Mouse (Mus musculus) testis, postnatal 14 days (tissue): ENCODE data around the gene Msx1.

Experiments
- DNase-seq: peaks from one replicate; pipeline ENCODE4 v3.0.0; 2021; ENCODE audit warnings: low spot score

Gene Msx1

DNA sequence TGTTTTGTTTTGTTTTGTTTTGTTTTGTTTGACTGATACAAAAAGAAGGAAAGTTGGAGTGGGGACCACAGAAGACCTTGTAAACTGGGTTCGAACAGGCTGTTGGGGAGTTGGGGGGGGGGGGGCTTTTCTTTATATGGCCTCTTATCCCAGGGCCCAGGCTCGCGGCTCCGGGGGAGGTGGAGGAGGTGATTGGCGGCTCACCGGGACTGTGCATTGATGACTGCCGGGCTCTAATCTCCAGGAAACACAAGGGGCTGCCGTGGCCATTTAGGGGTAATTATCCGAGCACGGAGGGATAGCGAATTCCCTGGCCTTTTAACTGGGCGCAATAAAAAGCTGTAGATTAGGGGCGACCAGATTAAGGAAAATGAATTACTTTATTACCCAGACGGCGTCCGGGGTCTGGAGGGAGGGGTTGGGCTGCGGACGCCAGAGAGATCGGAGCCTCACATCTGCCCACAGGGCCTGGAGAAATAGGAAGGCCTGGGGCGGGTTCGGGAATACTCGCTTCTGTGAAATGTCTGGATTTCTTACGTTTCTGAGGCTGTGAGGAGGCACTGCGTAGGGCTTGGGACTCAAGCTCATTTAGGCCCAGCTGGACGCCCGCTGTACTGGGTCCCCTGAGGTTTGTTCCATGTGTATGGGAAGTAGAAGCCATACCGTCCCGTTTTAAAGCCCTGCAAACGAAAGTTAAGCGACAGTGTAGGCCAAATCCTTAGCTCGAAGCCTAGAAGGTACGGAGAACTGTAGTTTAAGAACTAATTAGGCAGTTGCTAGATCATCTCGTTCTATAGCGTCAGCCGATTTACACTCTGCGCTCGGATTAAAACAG is 1.4 kb upstream of the Msx1 start:
- no peak for DNase-seq

DNA sequence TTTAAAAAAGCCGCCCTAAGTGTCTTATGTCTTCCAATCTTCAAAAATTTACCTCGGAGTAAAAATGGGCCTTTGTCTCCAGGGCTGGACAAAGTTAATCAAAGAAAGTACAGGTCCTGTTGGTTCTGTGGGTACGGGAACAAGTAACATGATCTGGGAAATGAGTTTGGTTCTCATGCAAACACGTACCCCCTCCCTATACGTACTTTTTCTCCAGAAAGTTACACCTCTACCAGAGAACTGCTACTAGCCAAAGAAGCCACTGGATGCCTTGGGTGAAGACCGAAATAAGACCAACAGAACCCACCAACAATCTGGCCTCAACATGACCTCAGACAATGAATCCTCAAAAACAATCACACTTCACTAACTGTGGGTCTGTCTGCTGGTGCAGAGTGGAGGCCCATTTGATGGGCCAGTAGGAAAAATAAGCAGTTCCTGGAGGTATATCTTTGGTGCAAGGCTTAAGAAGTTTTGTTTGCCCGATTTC is 773 bp upstream of the Msx1 start:
- no peak for DNase-seq

DNA sequence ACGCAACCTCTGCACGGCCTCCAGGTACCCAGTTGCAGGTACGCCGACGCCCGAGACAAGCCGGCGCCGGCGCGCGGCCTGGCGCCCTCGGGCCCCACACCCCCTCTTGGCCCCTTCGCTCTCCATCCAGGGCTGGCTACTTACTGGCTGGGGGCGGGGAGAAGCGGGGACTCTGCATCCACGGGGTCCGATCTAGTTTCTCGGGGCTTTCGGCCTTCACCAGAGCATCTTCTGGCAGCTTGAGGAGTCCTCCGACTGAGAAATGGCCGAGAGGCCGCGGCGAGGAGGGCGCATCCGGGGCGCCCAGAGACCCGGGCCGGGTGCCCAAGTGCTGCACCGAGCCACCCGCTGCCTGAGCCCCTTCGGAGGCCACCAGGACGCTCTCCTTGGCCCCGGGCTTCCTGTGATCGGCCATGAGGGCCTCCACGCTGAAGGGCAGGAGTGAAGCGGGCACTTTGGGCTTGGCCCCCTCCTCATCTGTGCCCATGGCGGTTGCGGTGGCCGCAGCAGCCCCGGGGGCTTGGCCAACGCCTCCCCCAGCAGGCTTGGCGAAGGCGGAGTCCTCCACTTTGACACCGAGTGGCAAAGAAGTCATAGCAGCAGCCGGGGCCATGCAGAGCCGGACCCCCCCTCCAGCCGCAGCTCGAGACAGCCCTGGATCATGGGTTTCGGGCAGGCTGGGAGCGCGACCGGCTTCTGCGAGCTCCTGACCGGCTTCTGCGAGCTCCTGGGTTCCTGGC is 492 bp downstream of the Msx1 start:
- no peak for DNase-seq

DNA sequence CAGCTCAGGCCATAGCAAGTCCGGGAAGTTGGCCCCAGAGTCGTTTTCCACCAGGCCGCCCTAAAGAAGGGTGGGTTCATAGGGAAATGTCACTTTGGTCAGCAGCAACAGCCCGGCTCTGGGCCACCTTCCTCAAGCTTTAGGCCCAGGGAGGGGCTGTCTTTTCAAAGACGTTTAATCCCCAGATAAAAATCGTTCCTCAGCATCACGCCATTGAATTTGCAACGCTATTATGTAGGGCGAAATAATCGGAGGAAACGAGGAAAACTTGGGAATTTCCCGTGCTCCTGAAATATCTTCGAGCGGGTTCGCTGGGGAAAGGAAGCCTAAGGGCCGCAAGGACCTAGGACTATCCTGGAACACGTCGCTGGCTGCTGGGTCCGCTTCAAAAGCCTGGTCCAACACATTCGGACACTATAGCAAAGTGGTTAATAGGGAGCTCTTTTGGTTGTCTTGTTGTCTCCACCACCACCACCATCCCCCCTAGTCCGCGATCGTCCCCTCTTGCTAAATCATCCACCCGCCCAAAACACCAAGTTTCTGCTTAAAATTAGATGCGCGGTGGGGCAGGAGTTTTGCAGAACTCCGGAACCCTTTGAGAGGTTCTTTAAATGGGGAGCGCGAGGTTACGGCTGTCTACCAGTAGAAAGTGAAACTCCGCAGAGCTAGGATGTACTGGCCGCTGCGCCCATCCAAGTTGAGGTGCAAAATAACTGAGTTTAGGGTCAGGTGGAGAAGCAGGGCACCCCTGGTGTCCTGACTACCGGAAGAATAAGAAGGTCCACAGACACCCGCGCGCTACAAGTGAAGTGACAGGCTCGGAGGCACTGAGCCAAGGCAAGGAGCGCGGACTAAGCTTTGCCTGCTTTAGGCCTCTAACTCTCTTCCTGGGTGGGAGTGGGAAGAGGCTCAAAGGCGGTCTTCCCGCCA is 1.3 kb downstream of the Msx1 start:
- no peak for DNase-seq

DNA sequence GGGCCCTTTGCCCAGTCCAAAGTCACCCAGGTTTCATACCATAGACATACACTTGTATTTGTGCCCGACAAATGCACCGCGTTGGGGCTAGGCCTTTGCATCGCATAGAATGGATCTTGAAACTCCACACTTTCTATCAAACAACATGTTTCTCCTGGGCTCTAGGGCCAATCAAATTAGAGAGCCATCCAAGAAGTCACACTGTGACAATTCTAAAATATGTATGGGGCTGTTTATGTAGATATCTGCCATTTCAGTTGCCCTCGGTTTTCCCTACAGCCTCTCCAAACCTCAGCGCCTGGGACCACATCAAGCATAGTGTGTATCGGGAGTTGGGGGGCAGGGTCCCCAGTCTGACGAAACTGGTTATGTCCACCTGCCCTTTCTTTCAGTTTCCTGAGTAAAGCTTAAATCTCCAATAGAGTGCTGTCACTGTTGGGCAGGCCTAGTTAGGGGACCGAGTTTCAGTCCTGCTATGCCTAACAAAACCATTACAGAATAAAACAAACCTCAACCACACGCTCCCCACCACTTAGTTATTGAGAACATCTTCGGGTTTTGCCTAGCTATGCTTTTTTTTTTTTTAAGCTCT is 2.2 kb downstream of the Msx1 start:
- DNase-seq = no peak

DNA sequence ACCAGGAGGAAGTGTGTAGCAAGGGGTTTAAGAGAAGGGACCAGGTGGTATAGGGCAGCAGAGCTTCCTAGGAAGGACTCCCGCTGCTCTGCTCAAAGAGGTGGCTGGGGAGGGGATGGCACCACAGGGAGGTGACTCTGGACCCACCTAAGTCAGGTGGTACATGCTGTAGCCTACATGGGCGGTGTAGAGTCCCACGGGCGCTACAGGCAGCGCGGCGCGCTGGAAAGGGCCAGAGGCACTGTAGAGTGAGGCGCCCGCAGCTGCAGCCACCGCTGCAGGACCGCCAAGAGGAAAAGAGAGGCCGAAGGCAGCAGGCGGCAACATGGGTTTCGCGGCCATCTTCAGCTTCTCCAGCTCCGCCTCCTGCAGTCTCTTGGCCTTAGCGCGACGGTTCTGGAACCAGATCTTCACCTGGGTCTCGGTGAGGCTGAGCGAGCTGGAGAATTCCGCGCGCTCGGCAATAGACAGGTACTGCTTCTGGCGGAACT is 3.2 kb downstream of the Msx1 start:
- DNase-seq = no peak

DNA sequence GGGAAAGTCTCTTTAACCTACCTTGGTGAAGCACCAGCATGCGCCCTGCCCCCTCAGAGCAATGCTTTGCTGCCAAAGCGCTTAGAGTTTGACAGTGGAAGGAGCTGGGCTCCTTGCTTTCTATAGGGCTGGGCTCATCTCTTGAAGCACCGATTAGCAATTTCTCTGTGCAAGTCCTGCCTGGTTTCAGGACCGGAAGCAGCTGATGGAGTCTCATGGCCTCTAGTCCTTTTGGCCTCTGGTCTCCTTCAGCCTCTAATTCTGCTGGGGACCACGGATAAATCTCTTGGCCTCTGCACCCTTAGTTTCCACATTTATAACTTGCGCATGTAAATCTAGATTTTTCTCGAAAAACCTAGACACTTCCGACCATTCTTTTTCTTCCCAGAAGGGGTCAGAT is 3.7 kb downstream of the Msx1 start:
- no peak for DNase-seq

DNA sequence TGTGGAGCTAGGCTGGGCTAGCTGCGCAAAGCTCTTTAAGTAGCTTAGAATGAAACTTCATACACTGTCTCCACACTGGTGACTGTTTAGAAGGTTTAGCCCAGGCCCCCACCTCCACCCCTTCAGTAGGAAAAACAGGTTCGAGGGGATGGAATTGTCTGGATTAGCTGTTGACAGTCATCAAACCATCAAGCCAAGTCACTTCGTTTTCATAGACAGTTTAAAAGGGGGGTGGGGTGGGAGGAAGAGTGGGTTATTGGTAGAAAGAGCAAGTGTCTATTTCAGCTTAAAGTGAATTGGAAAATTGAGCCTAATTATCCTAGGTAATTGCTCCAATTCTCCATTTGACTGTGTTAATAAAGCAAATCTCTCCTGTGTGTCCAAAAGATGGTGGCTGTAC is 4.4 kb downstream of the Msx1 start:
- DNase-seq = no peak

DNA sequence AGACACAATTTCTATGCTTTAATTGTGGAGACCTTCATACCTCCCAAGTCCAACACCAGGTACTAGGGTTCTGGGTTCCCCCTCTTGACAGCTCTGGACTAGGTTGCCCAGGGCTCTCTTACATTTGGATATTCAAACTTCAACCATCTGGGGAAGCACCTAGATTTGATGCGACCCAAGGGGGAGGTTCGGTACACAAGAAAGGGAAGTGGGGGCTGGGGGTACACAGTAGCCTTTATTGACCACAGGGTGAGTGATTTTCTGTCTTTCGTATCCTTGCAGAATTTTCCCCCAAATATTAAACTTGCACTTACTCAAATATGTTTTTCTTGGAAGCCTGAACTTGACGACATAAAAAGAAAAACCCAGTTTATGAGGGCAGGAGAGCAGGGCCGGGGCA is 4.8 kb downstream of the Msx1 start:
- no peak for DNase-seq

DNA sequence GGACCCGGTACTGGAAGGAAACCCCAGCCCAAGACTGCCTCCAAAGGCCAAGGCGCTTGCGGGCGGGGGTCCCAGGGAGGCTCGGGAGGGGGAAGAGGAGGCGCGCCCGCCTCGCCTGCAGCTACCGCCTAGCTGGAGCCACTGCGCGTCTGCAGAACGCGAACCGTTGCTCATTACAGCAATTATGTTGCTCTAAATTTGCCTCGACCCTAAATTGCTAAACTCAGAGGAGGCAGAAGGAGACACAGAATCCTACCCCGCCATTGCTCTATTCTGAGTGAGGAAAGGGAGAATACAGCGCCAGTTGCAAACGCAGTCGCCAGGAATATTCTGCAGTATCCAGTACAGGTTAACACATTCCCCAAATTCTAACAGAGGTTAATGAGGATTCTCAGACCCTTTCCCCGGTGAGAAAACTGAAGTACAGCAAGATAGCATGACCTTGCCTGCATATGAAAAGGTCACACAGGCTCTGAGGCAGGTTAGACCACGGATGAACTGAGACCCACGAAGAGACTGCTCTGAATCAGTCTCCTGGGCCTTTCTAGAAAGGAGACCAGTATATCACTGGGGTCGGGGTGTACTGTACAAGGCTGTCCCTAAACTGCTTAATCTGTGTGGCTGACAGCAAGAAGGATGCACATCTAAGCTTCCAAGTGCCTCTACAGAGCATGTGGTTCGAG is 5.7 kb downstream of the Msx1 start:
- DNase-seq = no peak

DNA sequence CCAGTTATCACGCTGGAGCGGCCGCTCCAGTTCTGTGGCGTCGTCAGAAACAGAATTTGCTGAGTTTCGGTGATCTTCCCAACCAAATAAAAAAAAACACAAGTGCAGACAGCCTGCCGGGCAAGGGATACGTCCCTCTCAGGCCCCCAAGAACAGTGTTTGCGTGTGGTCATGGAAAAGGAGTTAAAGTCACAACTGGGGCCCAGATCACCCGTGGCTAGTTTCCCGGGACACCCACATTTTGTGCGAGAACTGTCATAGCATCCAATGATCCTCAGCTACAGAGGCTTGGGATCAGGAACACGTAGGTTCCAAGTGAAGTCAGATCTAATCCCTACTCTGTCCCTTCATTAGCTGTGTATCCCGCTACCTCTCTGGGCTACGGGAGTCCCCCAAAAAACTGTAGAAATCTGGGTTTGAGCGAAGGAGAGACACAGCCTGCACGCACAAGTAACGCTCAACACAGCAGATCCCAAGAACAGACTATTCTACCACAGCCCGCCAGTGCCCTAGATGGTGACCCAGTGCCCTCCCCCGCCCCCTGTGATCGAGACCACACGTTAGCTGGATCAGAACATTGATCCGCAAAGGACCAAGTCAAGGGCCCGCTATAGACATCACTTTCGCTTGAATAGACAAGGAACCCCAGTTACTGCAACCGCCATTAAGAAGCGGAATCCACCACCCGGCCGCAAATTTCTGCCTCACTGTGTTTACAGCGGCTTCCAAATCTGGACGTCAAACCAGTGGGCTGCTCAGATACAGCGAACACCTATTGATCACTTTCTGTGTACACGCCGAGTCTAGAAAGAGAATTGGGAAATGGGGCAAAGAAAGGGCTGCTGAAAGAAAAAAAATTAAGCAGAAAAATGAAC is 6.5 kb downstream of the Msx1 start:
- no peak for DNase-seq

DNA sequence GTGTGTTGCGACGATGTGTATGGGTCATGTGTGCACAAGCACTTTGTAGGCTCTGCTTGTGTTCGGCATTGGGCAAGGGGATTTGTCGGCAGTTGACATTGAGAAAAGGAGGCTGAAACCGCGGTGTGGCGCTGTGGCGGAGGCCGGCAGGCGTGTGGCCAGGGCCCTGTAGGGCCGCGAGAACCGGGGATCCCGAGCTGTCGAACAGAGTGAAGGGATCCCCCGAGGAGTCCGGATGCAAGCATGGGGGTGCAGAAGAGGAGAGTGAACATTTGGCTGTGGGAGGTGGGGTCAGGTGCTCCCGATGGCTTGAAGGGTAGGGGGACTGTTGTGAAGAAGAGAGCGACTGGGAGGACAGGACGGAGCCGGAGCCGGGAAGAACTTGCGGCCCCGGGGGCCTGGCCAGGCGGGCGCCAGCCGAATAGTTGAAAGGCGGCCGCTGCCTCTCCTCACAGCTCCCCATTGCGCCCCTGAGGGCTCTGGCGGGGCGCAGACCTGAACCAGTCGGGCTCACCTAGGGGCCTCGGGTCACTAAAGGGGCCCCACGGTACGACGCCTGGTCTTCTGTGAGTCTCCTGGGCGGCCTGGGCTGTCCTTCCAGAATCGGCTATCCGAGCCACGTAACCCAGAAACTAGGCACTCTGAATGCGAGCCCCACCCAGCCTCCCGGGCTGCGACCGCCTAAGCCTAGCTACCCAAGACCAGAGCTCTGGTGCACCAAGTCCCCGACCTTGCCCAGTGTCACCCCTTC is 7.3 kb downstream of the Msx1 start:
- DNase-seq = no peak

DNA sequence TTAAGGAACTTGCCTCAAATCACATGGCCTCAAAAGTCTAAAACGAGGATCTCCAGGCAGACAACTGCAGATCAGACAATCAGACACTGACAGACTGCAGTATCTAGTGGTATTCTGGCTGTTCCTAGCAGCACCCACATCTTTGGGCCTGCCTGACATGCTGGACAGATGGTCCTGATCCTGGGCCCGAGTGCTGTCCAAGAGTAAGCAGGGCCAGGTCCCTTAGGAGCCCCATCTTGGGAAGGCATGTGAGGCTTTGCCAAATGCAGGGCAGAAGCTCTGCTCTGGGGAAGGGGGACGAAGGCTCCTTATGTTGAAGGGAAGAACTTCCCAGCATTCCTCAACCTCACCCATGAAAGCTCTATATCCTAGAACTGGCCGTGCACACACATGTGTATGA is 8.5 kb downstream of the Msx1 start:
- DNase-seq = no peak

DNA sequence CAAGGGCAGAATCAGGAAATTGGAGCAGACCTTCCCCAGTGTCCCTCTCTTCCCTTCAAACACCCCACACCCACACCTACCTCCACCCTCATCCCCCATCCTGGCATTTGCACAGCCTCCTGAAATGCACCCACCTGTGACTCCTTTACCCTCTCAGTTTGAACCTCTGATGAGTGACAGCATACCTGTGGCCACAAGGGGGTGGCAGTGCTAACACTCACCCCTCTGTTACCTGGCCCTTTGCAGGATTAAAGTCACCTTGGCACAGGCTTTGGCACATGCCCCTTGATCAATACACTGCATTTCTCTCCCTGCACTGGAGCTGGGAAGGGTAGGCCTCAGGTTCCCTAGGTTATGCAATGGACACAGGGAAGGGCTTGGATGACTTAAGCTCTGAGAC is 10.2 kb downstream of the Msx1 start:
- no peak for DNase-seq

DNA sequence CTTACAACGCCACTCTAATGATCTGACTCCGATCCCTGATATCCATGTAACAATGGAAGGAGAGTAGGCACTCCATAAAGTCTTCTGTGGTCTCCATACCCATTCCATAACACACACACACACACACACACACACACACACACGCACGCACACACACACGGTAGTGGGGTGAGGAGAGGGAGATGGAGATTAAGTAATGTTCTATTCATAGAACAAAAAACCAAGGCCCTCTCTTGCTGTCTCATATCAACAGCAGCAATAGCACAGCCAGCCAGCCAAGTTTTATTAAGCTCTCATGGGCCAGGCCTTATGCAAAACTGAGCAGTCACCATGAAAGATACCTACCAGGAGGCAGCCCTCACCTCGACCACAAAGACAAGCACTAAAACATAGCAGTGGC is 19.1 kb downstream of the Msx1 start:
- no peak for DNase-seq

DNA sequence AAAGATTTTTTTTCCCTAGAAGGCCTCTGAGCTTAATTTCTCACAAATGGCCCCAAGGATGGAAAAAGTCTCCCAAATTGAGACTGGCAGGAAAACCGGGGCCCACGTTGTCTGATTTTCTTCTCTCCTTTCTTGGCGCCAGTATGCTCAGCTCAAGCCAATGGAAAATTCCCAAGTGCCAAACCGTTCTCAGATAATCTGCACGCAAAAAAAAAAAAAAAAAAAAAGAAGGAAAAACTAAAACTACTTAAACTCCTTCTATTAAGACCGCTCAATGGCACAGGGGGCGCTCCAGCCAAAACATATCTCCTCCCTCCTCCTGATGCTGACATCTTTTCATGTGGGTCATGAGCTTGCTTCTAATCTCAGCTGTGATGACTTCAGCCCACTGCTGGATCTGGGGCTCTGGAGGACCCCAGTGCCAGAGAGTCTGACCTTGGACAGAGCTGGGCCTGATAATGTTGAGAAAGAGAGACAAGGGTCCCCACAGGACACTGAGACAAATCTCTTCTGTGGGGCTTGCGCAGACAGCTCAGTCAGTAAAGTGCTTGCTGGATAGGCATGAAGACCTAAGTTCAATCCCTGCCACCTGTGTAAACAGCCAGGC is 19.8 kb downstream of the Msx1 start:
- no peak for DNase-seq

DNA sequence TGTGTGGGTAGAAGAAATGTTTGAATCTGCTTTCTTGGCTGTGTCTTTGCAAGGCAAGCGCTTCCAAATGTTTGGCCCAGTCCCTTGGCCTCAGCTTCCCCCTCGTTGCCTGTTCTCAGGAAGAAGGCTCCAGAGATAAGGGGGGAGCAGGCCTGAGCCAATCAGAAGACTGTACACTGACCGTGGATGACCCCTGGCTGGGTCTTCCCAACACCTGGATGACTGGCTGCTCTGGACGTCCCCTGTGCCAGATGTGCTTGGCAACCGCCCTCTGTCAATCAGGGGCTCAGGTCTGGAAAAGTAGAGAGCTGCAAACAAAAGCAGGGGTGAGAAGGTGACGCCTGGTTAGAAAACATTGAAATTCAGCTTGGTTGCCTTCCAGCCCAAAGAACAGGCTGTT is 27.1 kb downstream of the Msx1 start:
- DNase-seq = no peak

DNA sequence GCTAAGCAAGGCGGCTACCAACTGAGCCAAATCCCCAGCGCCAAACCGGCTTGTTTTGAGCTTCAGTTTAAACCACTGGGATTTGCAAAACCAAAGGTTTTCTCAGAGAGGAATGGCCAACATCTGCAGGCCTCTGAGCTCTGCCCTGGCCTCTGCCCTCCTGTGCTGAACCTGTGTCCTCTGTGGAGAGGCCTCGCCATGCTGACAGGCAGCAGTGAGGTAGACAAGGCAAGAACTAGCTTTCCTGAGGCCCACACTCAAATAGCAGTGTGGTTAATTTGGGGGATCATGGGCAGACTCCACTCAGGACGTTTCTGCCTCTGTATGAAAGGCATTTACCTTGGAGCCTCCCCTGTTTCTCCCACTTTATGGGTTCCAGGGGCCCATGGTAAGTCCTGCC is 27.6 kb downstream of the Msx1 start:
- DNase-seq = no peak

DNA sequence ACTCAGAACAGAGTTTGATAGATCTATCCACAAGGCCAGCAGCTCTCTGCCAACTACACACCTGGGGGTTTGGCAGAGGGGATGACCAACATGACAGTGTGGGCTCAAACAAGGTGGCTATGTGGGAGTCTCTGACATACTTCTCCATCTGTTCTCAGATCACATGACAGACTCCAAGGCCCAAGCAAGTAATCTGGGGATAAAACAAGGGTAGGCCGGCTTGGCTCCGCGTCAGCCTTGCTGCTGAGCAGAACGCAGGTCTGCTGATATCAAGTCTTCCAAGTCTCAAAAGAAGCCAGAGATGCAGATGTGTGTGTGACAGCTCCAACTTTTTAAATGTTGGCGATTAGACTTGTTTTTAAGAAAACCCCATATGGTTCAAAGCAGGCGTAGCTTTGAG is 28.7 kb downstream of the Msx1 start:
- DNase-seq = no peak
